In the genomic region with DNA sequence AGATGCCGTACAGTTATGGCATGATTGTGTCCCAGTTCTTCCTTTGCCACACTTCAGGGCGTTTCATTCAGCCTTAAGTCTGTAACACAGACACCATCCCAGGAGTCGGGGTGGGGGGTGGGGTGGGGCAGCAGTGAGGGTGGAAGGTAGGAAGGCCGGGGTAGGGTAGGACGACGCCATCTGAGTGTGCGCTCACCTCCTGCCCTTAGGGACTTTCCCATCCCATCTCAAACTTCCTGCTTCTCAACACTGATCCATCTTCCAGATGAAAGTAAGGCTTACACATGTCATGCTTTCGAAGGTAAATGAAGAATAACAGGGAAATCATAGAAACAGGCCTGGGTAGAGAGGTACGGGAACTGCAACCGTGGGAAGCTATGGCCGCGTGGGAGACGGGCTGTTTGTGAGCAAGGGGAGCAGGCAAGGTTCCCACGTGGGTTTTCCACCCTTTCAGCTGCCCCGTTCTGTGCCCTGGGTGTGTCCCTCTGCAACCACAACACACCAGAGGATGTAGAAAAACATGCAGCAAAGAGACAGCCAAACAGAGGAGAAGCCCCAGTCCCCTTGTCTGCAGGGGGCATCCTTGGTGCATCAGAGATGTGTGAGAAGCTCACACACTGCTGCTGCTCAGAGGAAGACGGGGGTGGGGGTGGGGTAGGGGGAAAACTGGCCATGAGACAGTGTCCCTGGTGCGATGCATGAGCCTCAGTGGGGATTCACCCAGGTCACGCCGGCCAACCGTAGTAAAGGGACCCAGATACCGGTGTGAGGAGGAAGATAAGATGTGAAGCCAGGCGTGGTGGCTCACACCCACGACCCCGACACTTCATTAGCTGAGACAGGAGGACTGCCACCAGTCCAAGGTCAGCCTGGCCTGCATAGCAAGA, we compare ENCODE assay signal across 11 mouse cellular contexts. TPM values are rescaled to one million over a fixed set of nuclear protein-coding genes. Genes with fewer than 3 reads are reported as not detected.
DNase-seq lines count a peak whose midpoint lies in the region; ATAC-seq and TF ChIP-seq lines count a peak whose summit lies in the region.
"Had no signal": no experiment of that assay in that cellular context is flagged by ENCODE, and none has a peak within 500 bp of the region (broad histone marks: within the 10 kb centered on the region; RNA-seq: fewer than 3 reads in every experiment).

No protein-coding gene starts in this region.

- no peak for DNase-seq in layer of hippocampus, adult 2 months (ENCODE audit: low spot score in 2 of 2)
- no peak for DNase-seq in layer of hippocampus, adult 11-12 months (ENCODE audit: low spot score)
- DNase-seq in T-cell, adult 2 months (ENCODE audit: low spot score): peak; percentile 56
- DNase-seq in midbrain, postnatal 0 days (ENCODE audit: low spot score): no peak
- DNase-seq in adipocyte (ENCODE audit: low spot score): no peak
- no peak for DNase-seq in heart, adult 9 months (ENCODE audit: low spot score in 2 of 2)
- DNase-seq in ovary, postnatal 36 days (ENCODE audit: low spot score): no peak
- DNase-seq: thymus, postnatal 14 days had no signal

- ATAC-seq in hindbrain, embryonic 12.5 days (ENCODE audit: low FRiP score): no peak
- no peak for ATAC-seq in midbrain, postnatal 0 days (ENCODE audit: low FRiP score)

- TF ChIP-seq CTCF in layer of hippocampus, adult 2 months (conservative IDR thresholded peaks at IDR 0.05): no peak
- TF ChIP-seq CTCF in midbrain, postnatal 0 days (IDR thresholded peaks at IDR 0.05): no peak

- H3K36me3 ChIP-seq in hindbrain, embryonic 12.5 days: no peaks in the 10 kb centered on the region
- H3K36me3 ChIP-seq in midbrain, postnatal 0 days (ENCODE audit: insufficient read depth, low read length): no peaks in the 10 kb centered on the region
- H3K36me3 ChIP-seq: lung, embryonic 15.5 days had no signal

- H3K27ac ChIP-seq in layer of hippocampus, adult 2 months: peak overlapping the region; percentile 79; the same call in 1 of the 2 replicates
- no peak overlapping the region for H3K27ac ChIP-seq in hindbrain, embryonic 12.5 days
- peak overlapping the region; percentile 72 for H3K27ac ChIP-seq in midbrain, postnatal 0 days (ENCODE audit: low read depth, low read length)
- H3K27ac ChIP-seq: lung, embryonic 15.5 days had no signal

- 0 out of 2 replicates have a peak overlapping the region, but pooled peaks have one; percentile 15 for H3K9ac ChIP-seq in hindbrain, embryonic 12.5 days
- H3K9ac ChIP-seq in midbrain, postnatal 0 days (replicated peaks; ENCODE audit: low read length, poor library complexity, severe bottlenecking): no peak overlapping the region
- H3K9ac ChIP-seq: lung, embryonic 15.5 days had no signal

- peaks cover 27% of the 10 kb centered on the region for H3K4me1 ChIP-seq in hindbrain, embryonic 12.5 days
- H3K4me1 ChIP-seq in midbrain, postnatal 0 days (ENCODE audit: insufficient read depth, low read length): peaks cover 27% of the 10 kb centered on the region

- peaks cover 3% of the 10 kb centered on the region; the same call in 1 of the 2 replicates for H3K27me3 ChIP-seq in hindbrain, embryonic 12.5 days
- H3K27me3 ChIP-seq in midbrain, postnatal 0 days (ENCODE audit: insufficient read depth, low read length): no peaks in the 10 kb centered on the region
- H3K27me3 ChIP-seq: lung, embryonic 15.5 days had no signal

- no peak overlapping the region for H3K4me2 ChIP-seq in hindbrain, embryonic 12.5 days (replicated peaks)
- H3K4me2 ChIP-seq in midbrain, postnatal 0 days (ENCODE audit: low read depth, low read length, poor library complexity, severe bottlenecking): no peak overlapping the region
- H3K4me2 ChIP-seq: heart, embryonic 11.5 days; lung, embryonic 15.5 days had no signal

- no peak overlapping the region for H3K4me3 ChIP-seq in layer of hippocampus, adult 2 months
- no peak overlapping the region for H3K4me3 ChIP-seq in hindbrain, embryonic 12.5 days
- no peak overlapping the region for H3K4me3 ChIP-seq in midbrain, postnatal 0 days (ENCODE audit: low read depth, low read length)
- H3K4me3 ChIP-seq: lung, embryonic 15.5 days had no signal

- no peaks in the 10 kb centered on the region for H3K9me3 ChIP-seq in hindbrain, embryonic 12.5 days (replicated peaks)
- H3K9me3 ChIP-seq in midbrain, postnatal 0 days (ENCODE audit: low read length): no peaks in the 10 kb centered on the region
- H3K9me3 ChIP-seq: lung, embryonic 15.5 days had no signal

- 66% methylated on average over 24 of the region's 24 CpGs for WGBS in hindbrain, embryonic 12.5 days
- 63% methylated on average over 24 of the region's 24 CpGs for WGBS in midbrain, postnatal 0 days

RNA-seq across cellular contexts. Expression of gene Prkcz, which starts 54.6 kb away (rescaled TPM):
- total RNA-seq in layer of hippocampus, adult 2 months (2021): 100 to 1,000 TPM; 158 to 160 TPM
- polyA plus RNA-seq in hindbrain, embryonic 12.5 days (2016; fragmentation: Nextera tagmentation; extraction: Ambion mirVana): 33.7 and 33.9 TPM in 2 replicates
- 103 and 104 TPM in 2 replicates for total RNA-seq in midbrain, postnatal 0 days (2014; rRNA removed)
- polyA plus RNA-seq in midbrain, postnatal 0 days (2015; fragmentation: Nextera tagmentation; extraction: Ambion mirVana): 104 and 106 TPM in 2 replicates

RNA-seq across cellular contexts. Expression of gene Faap20, which starts 57.0 kb away (rescaled TPM):
- total RNA-seq in layer of hippocampus, adult 2 months (2021): 10 to 100 TPM; 29.2 to 34.3 TPM
- 90.8 and 98.6 TPM in 2 replicates for polyA plus RNA-seq in hindbrain, embryonic 12.5 days (2016; fragmentation: Nextera tagmentation; extraction: Ambion mirVana)
- total RNA-seq in midbrain, postnatal 0 days (2014; rRNA removed): 39.5 and 48.7 TPM in 2 replicates
- 56.6 and 57.1 TPM in 2 replicates for polyA plus RNA-seq in midbrain, postnatal 0 days (2015; fragmentation: Nextera tagmentation; extraction: Ambion mirVana)
